Mouse (Mus musculus) lung, postnatal 0 days (tissue): Measurements from ENCODE around the gene Btbd35f12.
"Not testable (repeated sequence)": the region's sequence is repeated elsewhere in the genome, so short reads cannot be mapped to it uniquely, and the experiment has no call there.

ENCODE experiments used
- CTCF ChIP-seq: IDR thresholded peaks from 2 replicates; pipeline ENCODE4 v1.5.1; 2016; ENCODE audit warnings: antibody characterized with exemption, mild to moderate bottlenecking
- EP300 ChIP-seq: IDR thresholded peaks from 2 replicates; pipeline ENCODE4 v1.6.1; 2016; ENCODE audit warnings: antibody characterized with exemption, mild to moderate bottlenecking, control low read depth

DNA sequence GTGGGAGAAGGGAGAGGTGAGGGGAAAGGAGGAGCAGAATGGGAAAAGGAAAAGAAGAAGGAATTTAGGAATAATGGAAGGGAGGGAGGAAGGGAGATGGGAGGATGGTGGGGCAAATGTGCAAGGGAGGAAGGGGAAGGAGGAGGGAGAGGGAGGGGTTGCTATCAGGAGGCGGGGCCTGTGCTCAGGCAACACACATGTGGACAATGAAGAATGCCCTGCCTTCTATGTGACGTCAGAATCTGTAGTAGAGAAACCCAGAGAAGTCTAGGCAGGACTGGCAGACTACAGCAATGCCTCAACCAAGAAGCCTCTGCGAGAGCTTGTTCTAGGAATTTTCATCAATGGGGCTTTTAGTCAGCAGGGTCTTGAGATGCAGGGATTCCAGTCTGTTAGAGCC is at the start of gene Btbd35f12:
- not testable (repeated sequence) for TF ChIP-seq CTCF, EP300
